Mouse (Mus musculus) splenic B cell, adult 2 months (primary cell): Measurements from ENCODE around the gene Tbx6.

Experiments
- DNase-seq: peaks from one replicate; pipeline ENCODE4 v3.0.0-alpha.2; 2011; ENCODE audit warnings: low read depth, low spot score
- H3K27me3 ChIP-seq: 2 replicates; pipeline ENCODE4 v1.6.1; 2012; ENCODE audit warnings: mild to moderate bottlenecking, low read length, moderate library complexity, mixed read lengths; ENCODE audit not compliant: control insufficient read depth, poor library complexity, insufficient read depth, severe bottlenecking
- H3K36me3 ChIP-seq: 2 replicates; pipeline ENCODE4 v1.6.1; 2012; ENCODE audit warnings: mild to moderate bottlenecking, low read length, moderate library complexity, mixed read lengths; ENCODE audit not compliant: control insufficient read depth, poor library complexity, insufficient read depth, severe bottlenecking

Gene Tbx6

DNA sequence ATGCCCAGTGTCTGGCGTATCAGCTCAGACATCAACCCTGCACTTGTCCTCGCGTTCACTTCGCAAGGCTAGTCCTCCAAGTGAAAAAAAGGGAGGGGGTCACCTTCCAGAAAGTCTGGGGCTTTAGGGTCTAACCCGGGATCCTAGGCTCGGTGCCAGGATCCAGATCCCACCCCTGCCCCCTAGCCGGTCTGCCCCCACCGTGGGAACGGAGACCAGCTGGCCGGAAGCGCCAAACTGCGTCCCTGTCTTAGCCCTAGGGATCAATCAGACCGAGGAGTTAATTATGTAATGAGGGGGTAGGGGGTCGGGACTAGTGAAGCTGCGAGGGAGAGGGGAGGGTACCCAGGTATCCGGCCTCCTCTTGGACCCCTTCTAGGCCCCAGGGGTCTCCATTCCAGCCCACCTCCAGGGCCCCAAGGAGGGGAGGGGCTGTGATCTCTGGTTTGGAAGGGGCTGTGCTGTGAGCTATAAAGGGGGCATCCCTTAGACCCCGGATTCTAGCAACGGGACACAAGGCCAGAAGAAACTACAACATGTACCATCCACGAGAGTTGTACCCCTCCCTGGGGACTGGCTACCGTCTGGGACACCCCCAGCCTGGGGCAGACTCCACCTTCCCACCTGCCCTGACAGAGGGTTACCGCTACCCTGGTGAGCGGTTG, at the start of gene Tbx6:
Tbx6 (plus strand) TSS at position 513 of the 665 bp plus-strand sequence.
- DNase-seq: no peak
- peaks cover 8% of the 10 kb centered on the region for H3K36me3 ChIP-seq
- no peaks in the 10 kb centered on the region for H3K27me3 ChIP-seq

GRCm38 (mm10) chr7:126736122-126736521, 45.2 kb upstream of the Tbx6 start:
- no peak for DNase-seq
- no peaks in the 10 kb centered on the region for H3K36me3 ChIP-seq
- no peaks in the 10 kb centered on the region for H3K27me3 ChIP-seq

DNA sequence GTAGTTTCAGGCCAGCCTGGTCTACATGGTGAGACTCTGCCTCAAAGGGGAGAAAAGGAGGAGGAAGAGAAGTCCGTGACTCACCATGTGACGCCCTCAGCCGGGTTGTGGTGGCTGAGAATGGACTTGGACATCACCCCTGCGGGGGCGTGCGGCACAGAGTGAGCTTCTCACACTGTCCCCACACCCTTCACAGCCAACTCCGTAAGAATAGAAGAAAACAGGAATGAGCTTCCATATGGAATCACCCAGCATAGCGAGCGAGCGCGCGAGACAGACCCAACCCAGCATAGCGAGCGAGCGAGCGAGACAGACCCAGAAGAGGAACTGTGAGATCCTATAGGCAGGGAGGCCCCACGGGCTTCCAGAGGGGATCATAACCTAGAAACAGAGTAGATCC, 41.7 kb upstream of the Tbx6 start:
- DNase-seq: no peak
- no peaks in the 10 kb centered on the region for H3K36me3 ChIP-seq
- H3K27me3 ChIP-seq: no peaks in the 10 kb centered on the region

DNA sequence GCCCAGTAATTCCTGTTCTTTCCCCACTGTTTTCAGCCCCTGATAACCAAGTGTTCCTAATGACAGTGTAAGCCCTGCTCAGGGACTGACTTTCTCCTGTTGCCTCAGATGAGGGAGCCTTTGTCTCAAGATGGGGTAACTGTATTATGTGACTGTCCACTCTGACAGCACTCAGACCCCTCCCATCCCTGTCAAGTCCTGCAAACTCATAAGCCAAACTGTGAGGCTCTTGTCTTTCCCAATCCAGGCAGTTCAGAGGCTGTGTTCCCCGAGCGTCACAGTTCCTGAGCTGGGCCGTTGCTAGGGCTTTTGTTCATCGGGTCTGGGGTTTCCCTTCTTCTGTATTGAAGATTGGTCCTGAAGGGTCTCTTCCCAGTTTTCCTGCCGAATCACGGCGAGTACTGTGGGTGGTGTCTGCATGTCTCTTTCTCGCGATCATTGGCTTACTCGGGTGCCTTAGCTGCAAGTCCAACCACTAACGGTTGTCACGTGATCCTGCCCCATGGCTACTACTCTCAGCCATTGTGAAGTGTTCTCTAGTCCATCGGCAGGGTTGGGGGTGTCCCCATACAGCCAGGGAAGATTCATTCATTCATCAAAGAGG, 41.0 kb upstream of the Tbx6 start:
- Histone ChIP-seq H3K36me3 (no peaks in the 10 kb centered on the region), H3K27me3 (no peaks in the 10 kb centered on the region)
- no peak for DNase-seq

DNA sequence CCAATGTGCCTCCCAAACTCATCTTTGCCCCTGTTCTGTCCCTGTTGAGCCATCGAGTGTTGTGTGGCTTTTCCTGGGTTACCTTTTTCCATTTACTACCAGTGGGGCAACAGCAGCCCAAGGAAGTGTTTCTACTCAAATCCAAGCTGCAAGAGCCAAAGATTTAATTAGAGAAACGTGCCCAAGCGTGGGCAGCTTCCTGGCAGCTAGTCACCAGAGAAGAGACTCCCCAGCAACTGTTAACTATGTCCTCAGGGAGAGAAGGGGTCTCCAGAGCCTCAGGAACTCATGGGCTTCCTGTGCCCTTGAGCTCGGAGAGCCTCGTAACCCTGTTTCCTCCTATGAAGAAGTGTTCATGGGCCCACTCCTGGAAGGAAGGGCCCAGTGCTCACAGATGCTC, 40.3 kb upstream of the Tbx6 start:
- Histone ChIP-seq H3K36me3 (no peaks in the 10 kb centered on the region), H3K27me3 (no peaks in the 10 kb centered on the region)
- DNase-seq: no peak

DNA sequence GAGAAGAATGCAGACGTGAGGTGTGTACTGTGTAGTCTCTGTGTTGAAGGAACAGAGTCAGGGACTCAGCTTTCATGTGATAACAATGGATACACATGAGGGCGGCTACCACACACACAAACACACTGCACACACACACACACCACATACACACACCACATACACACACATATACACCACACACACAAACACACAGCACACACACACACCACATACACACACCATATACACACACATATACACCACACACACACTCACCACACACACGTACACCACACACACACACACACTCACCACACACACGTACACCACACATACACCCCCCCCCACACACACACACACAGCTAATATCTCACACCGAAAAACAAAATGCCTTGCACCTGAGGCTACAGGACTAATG, 39.8 kb upstream of the Tbx6 start:
- DNase-seq: no peak

DNA sequence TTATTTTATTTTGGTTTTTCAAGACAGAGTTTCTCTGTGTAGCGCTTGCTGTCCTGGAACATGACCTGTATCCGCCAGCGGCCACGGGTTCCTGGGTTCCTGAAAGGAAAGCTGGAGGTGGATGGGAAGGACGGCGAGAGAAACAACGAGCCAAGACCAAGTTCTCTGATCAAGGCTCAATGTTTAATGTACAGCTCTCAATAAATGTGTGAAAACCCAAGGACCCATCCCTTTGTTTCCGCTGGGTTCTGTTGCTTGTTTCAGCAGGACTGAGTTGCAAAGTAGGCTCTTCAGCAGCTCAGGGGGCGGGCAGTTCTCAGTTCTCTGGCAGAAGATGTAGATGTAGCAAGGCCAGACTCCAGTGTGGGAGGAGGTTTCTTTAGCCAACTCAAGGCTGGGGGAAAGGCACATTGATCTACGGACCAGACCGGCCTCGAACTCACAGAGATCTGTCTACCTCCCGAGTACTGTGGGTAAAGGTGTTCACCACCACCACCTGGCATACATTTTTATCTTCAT, 39.3 kb upstream of the Tbx6 start:
- DNase-seq: no peak

More for the DNA sequence above, 39.8 kb upstream of the Tbx6 start:
- Histone ChIP-seq H3K27me3 (no peaks in the 10 kb centered on the region), H3K36me3 (no peaks in the 10 kb centered on the region)

DNA sequence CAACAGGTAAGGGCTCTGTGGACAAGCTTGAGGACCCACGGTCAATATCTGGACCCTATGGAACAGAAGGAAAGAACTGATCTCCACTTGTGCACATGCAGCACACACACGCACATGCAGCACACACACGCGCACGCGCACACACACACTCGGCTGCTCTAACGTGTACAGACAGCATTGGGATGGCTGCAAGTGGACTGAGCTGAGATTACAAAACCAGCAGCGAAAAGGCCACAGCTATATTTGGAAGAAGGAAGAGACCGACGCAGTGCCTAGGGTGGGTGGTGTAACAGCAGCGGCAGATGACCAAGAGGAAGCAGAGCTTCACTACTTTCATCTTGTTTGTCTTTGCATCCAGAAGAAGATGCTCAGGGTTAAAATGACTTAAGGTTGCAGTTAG, 35.2 kb upstream of the Tbx6 start:
- DNase-seq: peak; percentile 32

More for the DNA sequence above, 39.3 kb upstream of the Tbx6 start:
- no peaks in the 10 kb centered on the region for H3K36me3 ChIP-seq
- no peaks in the 10 kb centered on the region for H3K27me3 ChIP-seq

GRCm38 (mm10) chr7:126746798-126747197, 34.5 kb upstream of the Tbx6 start:
- Histone ChIP-seq H3K27me3 (no peaks in the 10 kb centered on the region), H3K36me3 (no peaks in the 10 kb centered on the region)
- DNase-seq: peak; percentile 29

More for the DNA sequence above, 35.2 kb upstream of the Tbx6 start:
- H3K27me3 ChIP-seq: no peaks in the 10 kb centered on the region
- no peaks in the 10 kb centered on the region for H3K36me3 ChIP-seq

DNA sequence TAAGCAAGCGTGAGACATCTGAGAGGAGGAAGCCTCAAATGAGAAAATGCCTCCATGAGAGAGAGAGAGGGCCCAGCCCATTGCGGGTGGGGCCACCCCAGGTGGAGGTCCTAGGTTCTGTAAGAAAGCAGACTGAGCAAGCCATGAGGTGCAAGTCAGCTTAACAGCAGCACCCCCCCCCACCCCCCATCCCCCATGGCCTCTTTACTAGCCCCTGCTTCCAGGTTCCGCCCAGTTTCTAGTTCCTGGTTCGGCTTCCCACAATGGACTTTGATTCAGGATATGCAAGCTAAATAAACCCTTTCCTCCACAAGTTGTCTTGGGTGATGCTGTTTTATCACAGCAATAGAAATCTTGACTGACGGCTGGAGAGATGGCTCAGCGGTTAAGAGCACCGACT, 32.5 kb upstream of the Tbx6 start:
- no peak for DNase-seq

GRCm38 (mm10) chr7:126749582-126750343, 31.5 kb upstream of the Tbx6 start:
- no peaks in the 10 kb centered on the region for H3K27me3 ChIP-seq
- DNase-seq: no peak

More for the DNA sequence above, 32.5 kb upstream of the Tbx6 start:
- no peaks in the 10 kb centered on the region for H3K27me3 ChIP-seq
- H3K36me3 ChIP-seq: no peaks in the 10 kb centered on the region

GRCm38 (mm10) chr7:126754866-126755265, 26.4 kb upstream of the Tbx6 start:
- DNase-seq: peak; percentile 74
- no peaks in the 10 kb centered on the region for H3K36me3 ChIP-seq

More at GRCm38 (mm10) chr7:126749582-126750343, 31.5 kb upstream of the Tbx6 start:
- no peaks in the 10 kb centered on the region for H3K36me3 ChIP-seq

DNA sequence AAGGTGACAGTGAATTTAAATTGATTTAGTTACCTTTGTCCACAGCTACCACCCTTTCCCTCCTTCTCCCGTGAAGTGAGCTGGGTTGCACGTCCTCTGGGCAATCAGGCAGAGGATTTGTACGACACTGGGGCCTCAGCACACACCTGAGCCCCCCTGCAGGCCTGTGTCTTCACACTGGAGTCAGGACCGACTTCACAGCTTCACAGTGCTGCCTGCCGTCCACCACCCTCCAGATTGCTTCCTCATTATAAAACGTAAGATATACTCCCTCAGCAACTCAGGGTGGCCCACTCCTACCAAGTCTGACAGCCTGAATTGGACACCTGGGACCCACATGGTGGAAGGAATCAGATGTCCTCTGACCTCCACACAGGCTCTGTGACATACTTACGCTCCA, 22.7 kb upstream of the Tbx6 start:
- no peak for DNase-seq
- no peaks in the 10 kb centered on the region for H3K36me3 ChIP-seq
- no peaks in the 10 kb centered on the region for H3K27me3 ChIP-seq

More at GRCm38 (mm10) chr7:126754866-126755265, 26.4 kb upstream of the Tbx6 start:
- H3K27me3 ChIP-seq: no peaks in the 10 kb centered on the region

DNA sequence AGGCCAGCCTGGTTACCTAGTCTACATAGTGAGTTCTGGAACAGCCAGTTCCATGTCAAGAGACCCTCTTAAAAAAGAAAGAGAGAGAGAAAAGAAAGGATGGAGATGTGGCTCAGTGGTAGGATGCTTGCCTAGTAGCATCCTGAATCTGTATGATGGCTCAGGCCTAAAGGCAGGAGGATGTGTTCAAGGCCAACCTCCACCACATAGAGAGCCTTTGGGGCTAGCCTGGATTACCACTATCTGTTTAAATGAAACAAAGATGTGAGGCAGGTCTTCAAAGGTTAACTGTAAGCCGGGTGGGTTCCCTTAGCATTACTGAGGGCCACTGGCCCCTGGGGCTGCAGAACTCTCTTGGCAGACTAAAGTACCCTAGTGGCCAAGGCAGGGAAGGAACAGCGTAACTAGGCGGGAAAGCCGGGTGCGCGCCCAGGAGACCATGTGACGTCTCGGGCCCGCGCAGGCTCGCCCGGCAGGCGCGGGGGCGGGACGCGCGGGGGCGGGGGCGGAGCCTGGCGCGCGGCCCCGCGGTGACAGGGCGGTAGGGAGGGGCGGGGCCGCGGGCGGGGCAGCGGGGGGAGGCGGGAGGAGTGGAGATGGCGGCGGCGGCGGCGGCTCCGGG, 22.1 kb upstream of the Tbx6 start, which contains the start of gene Mapk3:
Mapk3 (plus strand) TSS at position 552 of the 622 bp plus-strand sequence.
- no peaks in the 10 kb centered on the region for H3K36me3 ChIP-seq
- DNase-seq: peak; percentile 95
- H3K27me3 ChIP-seq: no peaks in the 10 kb centered on the region
